Mouse (Mus musculus) limb, embryonic 14.5 days (tissue): ENCODE data around the gene N4bp2l1. TPM values are rescaled to one million over a fixed set of nuclear protein-coding genes. Genes with fewer than 3 reads are reported as not detected.

Experiments
- ATAC-seq: fragments of 200-750 bp; cut with Nextera tagmentation; 2 replicates; pipeline ENCODE4 v1.8.0; 2017; ENCODE audit warnings: low read depth, moderate number of reproducible peaks, moderate TSS enrichment; ENCODE audit not compliant: low FRiP score
- DNase-seq: peaks from one replicate; pipeline ENCODE4 v3.0.0-alpha.2; 2015; ENCODE audit warnings: low spot score
- H3K27ac ChIP-seq: fragments of 300-500 bp; sonication (generic); replicated peaks from 2 replicates; pipeline ENCODE4 v1.5.1; 2014; ENCODE audit warnings: low read depth, mild to moderate bottlenecking, low read length, moderate library complexity, mixed read lengths
- H3K27me3 ChIP-seq: fragments of 300-500 bp; sonication (generic); 2 replicates; pipeline ENCODE4 v1.6.1; 2014; ENCODE audit warnings: low read length, mixed read lengths; ENCODE audit not compliant: control insufficient read depth, insufficient read depth
- H3K36me3 ChIP-seq: fragments of 300-500 bp; sonication (generic); 2 replicates; pipeline ENCODE4 v1.6.1; 2014; ENCODE audit warnings: mild to moderate bottlenecking, low read length, moderate library complexity, mixed read lengths; ENCODE audit not compliant: control insufficient read depth, insufficient read depth
- H3K4me1 ChIP-seq: fragments of 300-500 bp; sonication (generic); 2 replicates; pipeline ENCODE4 v1.6.1; 2014; ENCODE audit warnings: antibody characterized with exemption, low read length, mixed read lengths; ENCODE audit not compliant: control insufficient read depth, insufficient read depth
- H3K4me2 ChIP-seq: fragments of 300-500 bp; sonication (generic); replicated peaks from 2 replicates; pipeline ENCODE4 v1.6.1; 2014; ENCODE audit warnings: low read depth, mild to moderate bottlenecking, low read length, moderate library complexity; ENCODE audit not compliant: severe bottlenecking
- H3K4me3 ChIP-seq: fragments of 300-500 bp; sonication (generic); replicated peaks from 2 replicates; pipeline ENCODE4 v1.5.1; 2014; ENCODE audit warnings: low read length
- H3K9ac ChIP-seq: fragments of 300-500 bp; sonication (generic); 2 replicates; pipeline ENCODE4 v1.6.1; 2014; ENCODE audit warnings: mild to moderate bottlenecking, low read depth, low read length, moderate library complexity; ENCODE audit not compliant: severe bottlenecking
- H3K9me3 ChIP-seq: fragments of 300-500 bp; sonication (generic); 2 replicates; pipeline ENCODE4 v1.6.1; 2016; ENCODE audit warnings: low read length; ENCODE audit not compliant: control insufficient read depth
- POLR2A ChIP-seq: fragments of 200-500 bp; IDR thresholded peaks from 2 replicates; pipeline ENCODE4 v1.8.0; 2012; ENCODE audit warnings: inconsistent platforms, mild to moderate bottlenecking, moderate library complexity, borderline replicate concordance; ENCODE audit not compliant: insufficient read depth, insufficient read length; ENCODE audit errors: extremely low read depth
- WGBS: fragments of 180-500 bp; shearing (Covaris S2); extraction: QIAGEN DNeasy Blood & Tissue Kit; methylation state at CpG from one replicate; pipeline ENCODE4 v1.1.7; 2014; 5-methylcytosine and 5-hydroxymethylcytosine counted together
- polyA plus RNA-seq, 2 experiments: library from polyadenylated mRNA; depleted of rRNA in 1 of 2; stranded (reverse) in 1 of 2; unstranded in 1 of 2; fragments of >200 nt; fragmentation: Nextera tagmentation in 1 of 2; extraction: Ambion mirVana in 1 of 2; gene quantifications; 2 replicates each; pipeline versions ENCODE4 v1.2.1 to v1.2.3; 2012 to 2014

N4bp2l1 gene
- polyA plus RNA-seq, 2 experiments, result 4.3 to 6.1 TPM

DNA sequence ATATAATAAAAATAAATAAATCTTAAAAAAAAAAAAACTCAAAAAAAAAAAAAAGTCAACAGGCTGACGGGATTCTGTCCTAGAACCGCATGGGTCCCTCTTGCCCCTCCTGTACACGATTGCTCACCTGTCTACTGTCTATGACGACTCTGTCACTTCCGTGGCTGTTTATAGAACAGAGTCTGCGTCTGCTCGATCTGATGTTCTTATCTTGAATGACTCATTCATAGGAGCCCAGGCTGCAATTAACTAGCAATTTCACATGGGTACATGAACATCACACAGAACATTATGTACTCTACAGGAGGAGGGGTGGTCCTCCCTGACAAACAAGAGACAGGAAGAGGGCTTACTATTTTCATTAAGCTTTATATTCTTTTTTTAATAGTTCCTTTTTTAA is 28.5 kb upstream of the N4bp2l1 start:
- H3K4me3 ChIP-seq, result no peak overlapping the region
- 92% methylated on average over 7 of the region's 7 CpGs for WGBS

DNA sequence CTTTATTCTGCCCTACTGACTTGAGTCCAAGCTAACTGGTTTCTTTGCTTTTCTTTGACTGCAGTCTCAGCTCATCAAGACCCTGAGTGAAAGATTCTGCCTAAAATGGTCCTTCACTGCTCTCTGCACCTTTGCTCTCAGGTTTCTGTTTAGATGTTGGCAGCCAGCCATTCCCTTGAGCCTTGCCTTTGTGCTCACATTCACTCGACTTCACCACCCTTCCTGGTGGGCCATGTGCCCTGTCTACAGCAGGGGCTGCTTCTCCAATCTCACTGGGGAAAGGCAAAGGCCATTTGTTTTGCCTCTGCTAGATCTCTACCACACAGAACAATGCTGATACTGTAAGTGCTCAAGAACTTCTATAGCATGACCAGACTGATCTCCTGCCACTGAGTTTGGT is 25.8 kb upstream of the N4bp2l1 start:
- Histone ChIP-seq H3K9ac (no peak overlapping the region), H3K4me1 (no peaks in the 10 kb centered on the region), H3K36me3 (peaks cover 4% of the 10 kb centered on the region; the same call in 1 of the 2 replicates), H3K27ac (no peak overlapping the region), H3K9me3 (no peaks in the 10 kb centered on the region), H3K27me3 (no peaks in the 10 kb centered on the region), H3K4me2 (no peak overlapping the region), H3K4me3 (no peak overlapping the region)
- DNase-seq (no peak), ATAC-seq (no peak)
- WGBS, result 19% methylated on average over 1 of the region's 1 CpGs
- no peak for TF ChIP-seq POLR2A

More for the DNA sequence above, 28.5 kb upstream of the N4bp2l1 start:
- no peak overlapping the region for H3K9ac ChIP-seq
- H3K4me1 ChIP-seq, result no peaks in the 10 kb centered on the region
- peaks cover 4% of the 10 kb centered on the region; the same call in 1 of the 2 replicates for H3K36me3 ChIP-seq
- H3K4me2 ChIP-seq, result no peak overlapping the region
- no peaks in the 10 kb centered on the region for H3K27me3 ChIP-seq
- DNase-seq (no peak), ATAC-seq (no peak)
- TF ChIP-seq POLR2A, result no peak
- no peaks in the 10 kb centered on the region for H3K9me3 ChIP-seq
- H3K27ac ChIP-seq, result no peak overlapping the region

DNA sequence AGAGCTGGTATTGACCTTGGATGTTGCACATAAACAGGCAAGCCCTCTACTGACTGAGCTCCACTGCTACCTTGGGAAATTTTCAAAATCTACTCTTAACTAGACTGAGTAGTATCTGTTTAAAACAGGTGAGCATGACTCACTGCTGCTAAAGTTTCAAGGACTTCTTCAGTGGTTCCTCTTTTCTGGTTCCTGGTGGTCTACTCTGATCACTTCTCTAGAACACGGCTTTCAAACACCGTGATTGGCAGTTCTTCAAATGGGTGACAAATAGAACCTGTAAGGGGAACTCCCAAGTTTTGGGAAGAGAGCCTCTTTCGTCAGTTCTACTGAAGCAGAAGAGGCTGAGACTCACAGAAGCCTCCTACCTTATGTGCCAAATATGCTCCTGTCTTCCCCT is 24.6 kb upstream of the N4bp2l1 start:
- no peaks in the 10 kb centered on the region for H3K27me3 ChIP-seq
- no peak for ATAC-seq
- TF ChIP-seq POLR2A, result no peak
- no peak overlapping the region for H3K9ac ChIP-seq
- no peaks in the 10 kb centered on the region for H3K9me3 ChIP-seq
- WGBS, result 90% methylated on average over 3 of the region's 3 CpGs
- peaks cover 4% of the 10 kb centered on the region; the same call in 1 of the 2 replicates for H3K36me3 ChIP-seq
- no peaks in the 10 kb centered on the region for H3K4me1 ChIP-seq
- H3K27ac ChIP-seq, result no peak overlapping the region
- no peak overlapping the region for H3K4me2 ChIP-seq
- DNase-seq, result no peak
- no peak overlapping the region for H3K4me3 ChIP-seq

DNA sequence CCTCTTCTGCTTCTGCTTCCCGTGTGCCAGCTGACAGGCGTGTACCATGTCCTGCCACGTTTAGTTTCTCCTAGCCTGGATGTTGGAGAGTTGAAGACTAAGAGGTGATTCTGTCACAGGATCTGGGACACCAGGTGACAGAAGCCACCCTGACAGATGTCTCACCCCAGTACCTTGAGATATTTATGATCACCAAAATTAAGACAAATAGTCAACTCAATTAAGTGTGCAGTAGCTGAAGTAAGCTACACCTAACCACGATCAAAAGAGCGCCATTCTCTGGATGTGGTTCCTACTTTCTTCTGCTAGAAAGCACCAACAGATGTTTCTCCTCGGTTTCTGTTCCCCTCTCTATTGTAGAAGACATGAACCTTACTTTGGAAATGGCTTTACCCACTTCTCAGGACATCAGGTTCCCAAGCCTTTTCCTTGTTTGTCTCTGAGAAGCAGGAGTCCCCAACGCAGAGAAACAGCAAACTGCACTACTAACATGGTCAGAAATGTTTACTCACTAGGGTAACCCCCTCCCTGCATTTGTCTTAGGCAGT is 23.7 kb upstream of the N4bp2l1 start:
- peaks cover 4% of the 10 kb centered on the region; the same call in 1 of the 2 replicates for H3K36me3 ChIP-seq

DNA sequence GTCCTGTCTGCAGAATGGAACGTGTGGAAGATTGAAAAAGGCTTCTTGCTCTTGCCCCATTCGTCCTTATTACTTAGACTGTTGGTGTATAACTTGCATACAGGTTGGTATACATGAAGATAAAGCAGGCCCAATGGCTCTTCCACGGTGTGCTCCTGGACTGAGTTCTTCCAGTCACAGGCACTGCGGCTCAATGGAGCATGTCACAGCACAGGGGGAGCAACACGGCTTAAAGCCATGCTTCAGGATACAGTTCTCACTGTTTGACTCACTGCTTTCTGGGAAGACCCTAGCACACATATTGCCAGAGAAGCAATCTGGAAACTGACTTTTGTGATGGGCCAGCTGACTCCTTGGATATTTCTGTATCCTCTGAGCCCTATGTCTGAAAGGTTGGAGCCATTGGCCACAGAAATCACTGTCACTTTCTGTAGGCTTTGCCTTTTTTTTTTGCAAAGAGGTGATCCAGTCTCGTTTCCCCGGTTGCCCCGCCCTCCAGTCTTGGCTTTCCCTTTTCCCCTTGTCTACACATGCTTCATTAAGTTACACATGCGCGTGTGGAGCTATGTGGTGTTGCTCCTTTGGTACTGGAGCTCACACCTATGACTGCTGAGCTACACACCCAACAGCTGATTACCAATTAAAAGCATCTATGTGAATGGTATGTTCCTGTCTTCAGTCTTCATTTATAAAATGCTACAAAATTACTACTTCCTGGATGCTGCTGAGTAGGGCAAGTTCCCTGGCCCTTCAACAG is 21.8 kb upstream of the N4bp2l1 start:
- Histone ChIP-seq H3K4me1 (no peaks in the 10 kb centered on the region), H3K4me2 (no peak overlapping the region), H3K27ac (no peak overlapping the region), H3K4me3 (no peak overlapping the region), H3K9ac (no peak overlapping the region), H3K36me3 (no peaks in the 10 kb centered on the region), H3K27me3 (no peaks in the 10 kb centered on the region), H3K9me3 (no peaks in the 10 kb centered on the region)
- WGBS, result 90% methylated on average over 10 of the region's 10 CpGs
- no peak for ATAC-seq
- TF ChIP-seq POLR2A, result no peak
- DNase-seq, result no peak

More for the DNA sequence above, 23.7 kb upstream of the N4bp2l1 start:
- Histone ChIP-seq H3K9me3 (no peaks in the 10 kb centered on the region), H3K27me3 (no peaks in the 10 kb centered on the region), H3K9ac (no peak overlapping the region), H3K4me2 (no peak overlapping the region), H3K4me3 (no peak overlapping the region), H3K4me1 (no peaks in the 10 kb centered on the region), H3K27ac (no peak overlapping the region)
- DNase-seq (no peak), ATAC-seq (no peak)
- WGBS, result 80% methylated on average over 7 of the region's 7 CpGs
- no peak for TF ChIP-seq POLR2A
